Mouse (Mus musculus): ENCODE data around the gene Ddr1. TPM values are rescaled to one million over a fixed set of nuclear protein-coding genes. Genes with fewer than 3 reads are reported as not detected.
A peak's percentile ranks its signal among the peaks of the same experiment; 100 is the strongest.

Gene Ddr1
- polyA plus RNA-seq, 1 experiment from 2014 or later, result 65.8 TPM

- H3K36me3 ChIP-seq, result no peaks in the 10 kb centered on the region
- 0 out of 2 replicates have a peak overlapping the region, but pooled peaks have one; percentile 30 for H3K27ac ChIP-seq
- no peaks in the 10 kb centered on the region for H3K27me3 ChIP-seq
- H3K9me3 ChIP-seq, result no peaks in the 10 kb centered on the region
- 53% methylated on average over 9 of the region's 9 CpGs for WGBS
- H3K4me3 ChIP-seq, result no peak overlapping the region
- no peak; the same call in 1 of the 2 replicates for ATAC-seq (ENCODE audit: insufficient number of reproducible peaks, insufficient read depth, low FRiP score, low TSS enrichment, low read depth)
- no peak overlapping the region for H3K9ac ChIP-seq
- H3K4me1 ChIP-seq, result peaks cover 16% of the 10 kb centered on the region
- peak overlapping the region; percentile 32; the same call in 1 of the 2 replicates for H3K4me2 ChIP-seq
Measured at GRCm38 (mm10) chr17:35719616-35720339, 15.4 kb upstream of the Ddr1 start.

- Histone ChIP-seq H3K9me3 (no peaks in the 10 kb centered on the region), H3K9ac (no peak overlapping the region), H3K4me1 (peaks cover 16% of the 10 kb centered on the region), H3K27ac (no peak overlapping the region), H3K36me3 (no peaks in the 10 kb centered on the region), H3K4me3 (no peak overlapping the region), H3K27me3 (no peaks in the 10 kb centered on the region), H3K4me2 (no peak overlapping the region)
- ATAC-seq (ENCODE audit: insufficient number of reproducible peaks, insufficient read depth, low FRiP score, low TSS enrichment, low read depth), result no peak
- 81% methylated on average over 6 of the region's 6 CpGs for WGBS
Measured at GRCm38 (mm10) chr17:35717080-35717479, 12.7 kb upstream of the Ddr1 start.

DNA sequence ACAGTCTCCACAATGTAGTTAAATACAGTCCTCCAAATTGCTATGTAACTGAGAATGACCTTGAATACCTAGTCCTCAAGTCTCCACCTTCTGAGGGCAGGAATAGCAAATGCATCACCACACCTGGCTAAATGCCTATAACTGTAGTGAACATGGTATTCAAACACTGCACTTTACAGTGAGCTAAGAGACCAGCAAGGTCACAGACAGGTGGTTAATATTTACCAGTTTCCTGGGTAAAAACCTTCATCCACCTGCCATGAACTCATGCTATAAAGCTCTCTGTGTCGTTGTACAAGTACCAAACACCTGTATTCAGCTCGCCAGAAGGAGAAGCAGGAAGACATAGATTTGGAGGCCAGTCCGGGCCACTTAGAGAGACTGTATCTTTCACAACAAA is 11.7 kb upstream of the Ddr1 start:
- WGBS, result 89% methylated on average over 3 of the region's 3 CpGs

GRCm38 (mm10) chr17:35710705-35711347 is 6.4 kb upstream of the Ddr1 start:
- Histone ChIP-seq H3K27me3 (no peaks in the 10 kb centered on the region), H3K36me3 (no peaks in the 10 kb centered on the region), H3K9ac (no peak overlapping the region), H3K4me2 (peak overlapping the region; percentile 34), H3K4me3 (no peak overlapping the region), H3K4me1 (peaks cover 29% of the 10 kb centered on the region), H3K9me3 (no peaks in the 10 kb centered on the region), H3K27ac (peak overlapping the region; percentile 77)
- 28% methylated on average over 8 of the region's 8 CpGs for WGBS
- peak; percentile 62; the same call in 1 of the 2 replicates for ATAC-seq (ENCODE audit: insufficient number of reproducible peaks, insufficient read depth, low FRiP score, low TSS enrichment, low read depth)

More for the DNA sequence above, 11.7 kb upstream of the Ddr1 start:
- no peak overlapping the region for H3K27ac ChIP-seq
- H3K36me3 ChIP-seq, result no peaks in the 10 kb centered on the region
- H3K27me3 ChIP-seq, result no peaks in the 10 kb centered on the region
- H3K4me1 ChIP-seq, result peaks cover 14% of the 10 kb centered on the region
- ATAC-seq (ENCODE audit: insufficient number of reproducible peaks, insufficient read depth, low FRiP score, low TSS enrichment, low read depth), result no peak
- H3K9ac ChIP-seq, result no peak overlapping the region
- no peak overlapping the region for H3K4me2 ChIP-seq
- no peak overlapping the region for H3K4me3 ChIP-seq
- H3K9me3 ChIP-seq, result no peaks in the 10 kb centered on the region

DNA sequence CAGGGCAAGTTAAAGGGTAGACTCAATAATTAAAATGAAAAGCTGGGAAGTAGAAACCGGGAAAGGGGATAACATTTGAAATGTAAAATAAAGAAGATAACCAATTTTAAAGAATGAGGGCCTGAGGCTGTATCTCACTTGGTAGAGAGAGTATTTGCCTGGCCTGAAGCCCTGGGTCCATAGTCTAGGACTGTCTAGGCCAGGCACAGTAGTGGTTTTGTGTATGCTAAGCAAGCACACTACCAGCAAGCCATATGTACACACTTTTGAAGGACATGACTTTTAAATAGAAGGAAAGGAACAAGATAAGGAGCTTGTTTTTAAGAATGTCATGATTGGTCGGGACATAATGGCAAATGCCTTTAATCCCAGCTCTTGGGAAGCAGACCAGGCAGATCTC is 4.2 kb upstream of the Ddr1 start:
- Histone ChIP-seq H3K9ac (no peak overlapping the region), H3K9me3 (no peaks in the 10 kb centered on the region), H3K36me3 (no peaks in the 10 kb centered on the region), H3K4me1 (peaks cover 51% of the 10 kb centered on the region), H3K27me3 (no peaks in the 10 kb centered on the region), H3K27ac (peak overlapping the region; percentile 57; the same call in 1 of the 2 replicates), H3K4me3 (no peak overlapping the region), H3K4me2 (no peak overlapping the region)
- no peak for ATAC-seq (ENCODE audit: insufficient number of reproducible peaks, insufficient read depth, low FRiP score, low TSS enrichment, low read depth)
- 75% methylated on average over 2 of the region's 2 CpGs for WGBS

DNA sequence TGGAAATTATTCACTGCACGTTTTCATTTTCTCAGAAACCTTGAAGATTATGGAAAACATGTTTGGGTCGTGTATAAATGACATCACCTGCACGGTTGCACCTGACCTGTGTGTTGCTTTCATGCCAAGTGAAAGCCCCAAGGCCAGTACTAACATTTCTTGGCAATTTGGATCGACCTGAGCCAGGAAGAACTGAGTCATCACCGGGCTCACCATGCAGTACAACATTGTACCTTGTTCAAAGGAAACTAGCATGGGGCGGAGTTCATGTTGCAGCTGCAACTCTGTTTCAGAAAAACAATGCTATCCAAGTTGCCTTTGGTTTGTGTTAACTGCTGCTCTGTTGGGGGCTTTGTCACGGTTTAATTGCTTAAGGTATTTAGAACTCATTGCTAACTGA is 3.5 kb upstream of the Ddr1 start:
- 43% methylated on average over 7 of the region's 7 CpGs for WGBS

GRCm38 (mm10) chr17:35705836-35706235 is 1.4 kb upstream of the Ddr1 start:
- Histone ChIP-seq H3K4me3 (no peak overlapping the region), H3K4me1 (peaks cover 70% of the 10 kb centered on the region), H3K9me3 (no peaks in the 10 kb centered on the region), H3K27ac (no peak overlapping the region), H3K36me3 (no peaks in the 10 kb centered on the region), H3K27me3 (no peaks in the 10 kb centered on the region), H3K9ac (no peak overlapping the region), H3K4me2 (no peak overlapping the region)
- no peak for ATAC-seq (ENCODE audit: insufficient number of reproducible peaks, insufficient read depth, low FRiP score, low TSS enrichment, low read depth)
- WGBS, result 22% methylated on average over 4 of the region's 4 CpGs

More for the DNA sequence above, 3.5 kb upstream of the Ddr1 start:
- H3K4me3 ChIP-seq, result no peak overlapping the region
- no peaks in the 10 kb centered on the region for H3K9me3 ChIP-seq
- H3K27ac ChIP-seq, result peak overlapping the region; percentile 57; the same call in 1 of the 2 replicates
- H3K4me2 ChIP-seq, result no peak overlapping the region
- H3K27me3 ChIP-seq, result no peaks in the 10 kb centered on the region
- ATAC-seq (ENCODE audit: insufficient number of reproducible peaks, insufficient read depth, low FRiP score, low TSS enrichment, low read depth), result no peak
- peaks cover 54% of the 10 kb centered on the region for H3K4me1 ChIP-seq
- no peaks in the 10 kb centered on the region for H3K36me3 ChIP-seq
- no peak overlapping the region for H3K9ac ChIP-seq

GRCm38 (mm10) chr17:35703751-35704271 is 610 bp downstream of the Ddr1 start:
- Histone ChIP-seq H3K4me2 (peak overlapping the region; percentile 85), H3K27me3 (no peaks in the 10 kb centered on the region), H3K27ac (peak overlapping the region; percentile 91), H3K4me1 (peaks cover 71% of the 10 kb centered on the region), H3K9ac (peak overlapping the region; percentile 66), H3K4me3 (peak overlapping the region; percentile 37), H3K9me3 (no peaks in the 10 kb centered on the region), H3K36me3 (no peaks in the 10 kb centered on the region)
- WGBS, result 6% methylated on average over 14 of the region's 14 CpGs
- ATAC-seq (ENCODE audit: insufficient number of reproducible peaks, insufficient read depth, low FRiP score, low TSS enrichment, low read depth), result no peak

GRCm38 (mm10) chr17:35703065-35703464 is 1.4 kb downstream of the Ddr1 start:
- ATAC-seq (ENCODE audit: insufficient number of reproducible peaks, insufficient read depth, low FRiP score, low TSS enrichment, low read depth), result no peak
- Histone ChIP-seq H3K4me1 (peaks cover 72% of the 10 kb centered on the region), H3K4me3 (peak overlapping the region; percentile 61; the same call in 1 of the 2 replicates), H3K9ac (peak overlapping the region; percentile 78; the same call in 1 of the 2 replicates), H3K27ac (peak overlapping the region; percentile 97), H3K9me3 (no peaks in the 10 kb centered on the region), H3K4me2 (peak overlapping the region; percentile 85), H3K27me3 (no peaks in the 10 kb centered on the region), H3K36me3 (no peaks in the 10 kb centered on the region)
- 9% methylated on average over 2 of the region's 2 CpGs for WGBS

DNA sequence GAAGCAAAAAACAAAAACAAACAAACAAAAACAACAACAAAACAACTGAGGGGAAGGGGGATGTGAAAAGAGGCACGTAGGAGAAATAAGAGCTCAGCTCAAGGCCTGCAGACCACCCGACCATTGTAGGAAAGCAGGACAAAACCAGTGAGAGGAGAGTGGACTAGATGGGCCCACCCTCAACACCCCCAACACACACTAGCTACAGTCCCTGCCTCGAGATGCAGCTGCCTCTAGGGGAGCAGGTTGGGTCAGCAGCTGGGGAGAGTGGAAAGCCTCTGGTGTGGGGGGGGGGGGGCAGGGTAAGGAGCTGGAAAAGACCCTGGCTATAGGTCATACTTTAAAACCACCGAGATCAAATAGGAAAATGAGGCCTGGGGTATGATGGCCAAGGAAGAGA is 1.8 kb downstream of the Ddr1 start:
- WGBS, result 6% methylated on average over 4 of the region's 4 CpGs
- Histone ChIP-seq H3K27ac (peak overlapping the region; percentile 97), H3K4me2 (peak overlapping the region; percentile 85), H3K4me1 (peaks cover 74% of the 10 kb centered on the region), H3K9me3 (no peaks in the 10 kb centered on the region), H3K4me3 (peak overlapping the region; percentile 61), H3K27me3 (no peaks in the 10 kb centered on the region), H3K9ac (peak overlapping the region; percentile 78), H3K36me3 (no peaks in the 10 kb centered on the region)
- ATAC-seq (ENCODE audit: insufficient number of reproducible peaks, insufficient read depth, low FRiP score, low TSS enrichment, low read depth), result no peak

DNA sequence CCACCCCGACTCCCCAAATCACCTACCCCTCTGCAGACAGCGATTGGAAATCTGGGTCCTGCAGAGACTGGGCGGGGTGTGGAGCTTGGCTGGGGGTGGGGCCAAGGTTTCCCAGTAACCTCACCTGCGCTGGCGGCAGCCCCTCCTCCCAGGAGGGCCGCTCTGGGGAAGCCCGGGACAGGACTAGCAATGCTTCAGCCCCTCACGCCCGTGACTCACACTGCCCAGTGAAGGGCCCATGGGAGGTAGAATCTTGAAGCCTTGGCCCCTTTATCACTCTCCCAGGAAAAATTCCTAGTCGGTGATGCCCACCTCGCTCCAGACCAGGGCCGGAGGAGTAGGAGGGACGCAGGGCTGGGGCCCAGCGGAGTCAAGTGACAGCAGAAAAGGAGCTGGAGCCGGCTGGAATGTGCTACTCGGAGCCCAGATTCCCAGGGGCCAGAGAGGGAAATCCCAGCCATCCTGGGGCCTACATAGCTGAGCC is 2.4 kb downstream of the Ddr1 start:
- H3K36me3 ChIP-seq, result no peaks in the 10 kb centered on the region
- H3K4me3 ChIP-seq, result peak overlapping the region; percentile 61
- H3K9ac ChIP-seq, result peak overlapping the region; percentile 78
- peaks cover 80% of the 10 kb centered on the region for H3K4me1 ChIP-seq
- 4% methylated on average over 16 of the region's 16 CpGs for whole genome bisulfite sequencing
- peak overlapping the region; percentile 97 for H3K27ac ChIP-seq
- H3K9me3 ChIP-seq, result no peaks in the 10 kb centered on the region
- H3K27me3 ChIP-seq, result no peaks in the 10 kb centered on the region
- peak overlapping the region; percentile 85 for H3K4me2 ChIP-seq
- ATAC-seq (ENCODE audit: insufficient number of reproducible peaks, insufficient read depth, low FRiP score, low TSS enrichment, low read depth), result no peak

All from embryonic facial prominence, embryonic 13.5 days (tissue).